Mouse (Mus musculus): ENCODE measurements around the gene Slc37a1. TPM values are rescaled to one million over a fixed set of nuclear protein-coding genes. Genes with fewer than 3 reads are reported as not detected.

Slc37a1 gene
- 7.2 and 7.7 TPM in 2 replicates for polyA plus RNA-seq (2012; rRNA removed)

DNA sequence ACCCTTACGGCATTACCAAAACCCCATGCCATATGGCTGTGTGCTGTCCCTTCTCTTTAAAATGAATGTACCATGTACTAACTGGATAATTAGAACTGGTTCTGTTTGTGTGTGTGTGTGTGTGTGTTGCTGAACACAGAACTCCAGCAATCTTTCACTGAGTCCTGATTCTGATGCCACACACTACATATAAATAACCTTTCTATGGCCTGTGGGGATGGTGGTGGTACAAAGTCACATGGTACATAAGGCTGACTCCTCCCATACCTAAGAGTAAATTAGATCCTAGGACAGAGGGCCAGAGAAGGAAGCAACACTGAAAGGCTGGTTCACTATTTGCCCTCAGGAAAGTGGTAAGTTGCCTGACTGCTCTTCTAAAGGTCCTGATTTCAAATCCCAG is at the start of gene Slc37a1:
Gene Slc37a1 (plus strand): TSS at position 301 of the 400 bp plus-strand sequence.
- no peaks in the 10 kb centered on the region for H3K36me3 ChIP-seq (ENCODE audit: control insufficient read depth, insufficient read depth, low read length)
- H3K4me1 ChIP-seq (ENCODE audit: control insufficient read depth, insufficient read depth, low read length): peaks cover 2% of the 10 kb centered on the region; the same call in 1 of the 2 replicates
- H3K27me3 ChIP-seq (ENCODE audit: control insufficient read depth, insufficient read depth, low read length): no peaks in the 10 kb centered on the region
- no peak within 1 kb of the TSS for H3K27ac ChIP-seq (ENCODE audit: control insufficient read depth, insufficient read depth, low read depth, low read length)
- H3K4me3 ChIP-seq (ENCODE audit: control insufficient read depth, low read depth, low read length): no peak within 1 kb of the TSS
- TF ChIP-seq CTCF (IDR thresholded peaks at IDR 0.05; ENCODE audit: control insufficient read depth, insufficient read depth, insufficient replicate concordance, low read depth, low read length): no peak
- TF ChIP-seq POLR2A (IDR thresholded peaks at IDR 0.05; ENCODE audit: control insufficient read depth, low read depth, low read length): no peak

- no peaks in the 10 kb centered on the region for H3K36me3 ChIP-seq (ENCODE audit: control insufficient read depth, insufficient read depth, low read length)
- no peaks in the 10 kb centered on the region for H3K4me1 ChIP-seq (ENCODE audit: control insufficient read depth, insufficient read depth, low read length)
- no peak for TF ChIP-seq CTCF (IDR thresholded peaks at IDR 0.05; ENCODE audit: control insufficient read depth, insufficient read depth, insufficient replicate concordance, low read depth, low read length)
- no peak for TF ChIP-seq POLR2A (IDR thresholded peaks at IDR 0.05; ENCODE audit: control insufficient read depth, low read depth, low read length)
- H3K27me3 ChIP-seq (ENCODE audit: control insufficient read depth, insufficient read depth, low read length): no peaks in the 10 kb centered on the region
- no peak overlapping the region for H3K4me3 ChIP-seq (ENCODE audit: control insufficient read depth, low read depth, low read length)
- no peak overlapping the region for H3K27ac ChIP-seq (ENCODE audit: control insufficient read depth, insufficient read depth, low read depth, low read length)
Observed at GRCm38 (mm10) chr17:31238234-31239020, 48.2 kb upstream of the Slc37a1 start.

DNA sequence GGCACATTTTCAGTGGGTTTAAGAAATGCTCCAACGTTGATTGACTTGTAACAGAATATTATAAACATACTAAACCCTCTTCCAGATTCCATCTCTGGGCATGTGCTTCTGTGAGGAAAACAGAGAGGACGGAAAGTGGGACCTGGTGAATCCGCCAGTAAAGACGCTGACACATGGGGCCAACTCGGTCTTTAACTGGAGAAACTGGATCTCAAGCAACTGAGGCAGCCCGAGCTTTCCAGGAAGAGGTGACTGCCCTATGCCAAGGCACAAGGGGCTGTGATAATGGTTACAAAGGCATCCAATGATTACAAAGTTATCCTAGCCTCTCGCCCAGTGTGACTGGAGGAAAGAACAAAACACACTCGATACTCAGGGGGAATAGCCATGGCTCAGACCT is 45.4 kb upstream of the Slc37a1 start:
- H3K27me3 ChIP-seq (ENCODE audit: control insufficient read depth, insufficient read depth, low read length): no peaks in the 10 kb centered on the region
- no peaks in the 10 kb centered on the region for H3K4me1 ChIP-seq (ENCODE audit: control insufficient read depth, insufficient read depth, low read length)
- no peaks in the 10 kb centered on the region for H3K36me3 ChIP-seq (ENCODE audit: control insufficient read depth, insufficient read depth, low read length)
- H3K4me3 ChIP-seq (ENCODE audit: control insufficient read depth, low read depth, low read length): no peak overlapping the region
- H3K27ac ChIP-seq (ENCODE audit: control insufficient read depth, insufficient read depth, low read depth, low read length): no peak overlapping the region
- TF ChIP-seq CTCF (IDR thresholded peaks at IDR 0.05; ENCODE audit: control insufficient read depth, insufficient read depth, insufficient replicate concordance, low read depth, low read length) (no peak), POLR2A (IDR thresholded peaks at IDR 0.05; ENCODE audit: control insufficient read depth, low read depth, low read length) (no peak)

DNA sequence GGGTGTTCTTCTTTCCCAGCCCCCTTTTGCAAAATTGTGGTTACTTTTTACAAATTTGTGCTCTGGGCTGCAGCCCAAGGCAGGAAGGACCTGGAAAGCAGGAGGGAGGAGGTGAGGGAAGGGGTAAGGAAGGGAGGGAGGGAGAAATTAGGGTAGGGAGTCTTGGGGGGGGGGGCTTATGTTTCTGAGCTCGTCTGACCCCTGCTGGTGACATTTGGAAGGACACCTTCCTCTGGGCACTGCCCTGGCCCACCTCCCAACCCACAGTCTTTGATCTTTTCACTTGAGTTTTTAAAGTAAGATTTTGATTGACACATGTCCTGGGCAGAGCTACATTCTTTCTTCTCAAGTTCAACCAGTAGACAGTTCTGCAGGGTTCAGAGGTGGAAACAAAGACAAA is 43.8 kb upstream of the Slc37a1 start:
- peak; percentile 44; the same call in 1 of the 2 replicates for TF ChIP-seq CTCF (IDR thresholded peaks at IDR 0.05; ENCODE audit: control insufficient read depth, insufficient read depth, insufficient replicate concordance, low read depth, low read length)
- TF ChIP-seq POLR2A (IDR thresholded peaks at IDR 0.05; ENCODE audit: control insufficient read depth, low read depth, low read length): no peak
- Histone ChIP-seq H3K27me3 (ENCODE audit: control insufficient read depth, insufficient read depth, low read length) (no peaks in the 10 kb centered on the region), H3K4me3 (ENCODE audit: control insufficient read depth, low read depth, low read length) (no peak overlapping the region), H3K27ac (ENCODE audit: control insufficient read depth, insufficient read depth, low read depth, low read length) (no peak overlapping the region), H3K4me1 (ENCODE audit: control insufficient read depth, insufficient read depth, low read length) (peaks cover 6% of the 10 kb centered on the region), H3K36me3 (ENCODE audit: control insufficient read depth, insufficient read depth, low read length) (no peaks in the 10 kb centered on the region)

DNA sequence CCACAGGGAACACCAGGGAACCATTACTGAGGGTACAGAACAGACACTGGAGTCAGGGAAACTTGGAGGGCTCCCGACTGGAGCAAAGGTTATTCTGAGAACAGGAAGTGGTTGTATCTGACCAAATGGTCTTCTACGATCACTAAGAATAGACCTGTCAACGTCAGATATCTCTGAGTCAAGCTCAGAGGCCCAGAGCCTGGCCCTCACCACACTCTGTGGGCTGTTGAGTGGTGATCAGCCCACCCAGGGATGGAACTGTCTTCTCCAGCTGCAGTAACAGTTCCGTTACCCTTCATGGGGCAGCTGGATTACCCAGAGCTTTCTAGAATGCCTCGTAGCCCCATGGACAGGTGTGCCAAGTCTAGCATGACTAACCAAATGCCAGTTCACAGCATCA is 41.3 kb upstream of the Slc37a1 start:
- Histone ChIP-seq H3K27ac (ENCODE audit: control insufficient read depth, insufficient read depth, low read depth, low read length) (no peak overlapping the region), H3K27me3 (ENCODE audit: control insufficient read depth, insufficient read depth, low read length) (no peaks in the 10 kb centered on the region), H3K36me3 (ENCODE audit: control insufficient read depth, insufficient read depth, low read length) (no peaks in the 10 kb centered on the region), H3K4me3 (ENCODE audit: control insufficient read depth, low read depth, low read length) (no peak overlapping the region), H3K4me1 (ENCODE audit: control insufficient read depth, insufficient read depth, low read length) (peaks cover 8% of the 10 kb centered on the region)
- TF ChIP-seq POLR2A (IDR thresholded peaks at IDR 0.05; ENCODE audit: control insufficient read depth, low read depth, low read length) (no peak), CTCF (IDR thresholded peaks at IDR 0.05; ENCODE audit: control insufficient read depth, insufficient read depth, insufficient replicate concordance, low read depth, low read length) (no peak)

- H3K27ac ChIP-seq (ENCODE audit: control insufficient read depth, insufficient read depth, low read depth, low read length): no peak overlapping the region; the same call in 1 of the 2 replicates
- TF ChIP-seq CTCF (IDR thresholded peaks at IDR 0.05; ENCODE audit: control insufficient read depth, insufficient read depth, insufficient replicate concordance, low read depth, low read length) (no peak), POLR2A (IDR thresholded peaks at IDR 0.05; ENCODE audit: control insufficient read depth, low read depth, low read length) (no peak)
Observed at GRCm38 (mm10) chr17:31247144-31247543, 39.4 kb upstream of the Slc37a1 start.

GRCm38 (mm10) chr17:31253951-31254350 is 32.6 kb upstream of the Slc37a1 start:
- H3K27ac ChIP-seq (ENCODE audit: control insufficient read depth, insufficient read depth, low read depth, low read length): no peak overlapping the region
- no peaks in the 10 kb centered on the region for H3K27me3 ChIP-seq (ENCODE audit: control insufficient read depth, insufficient read depth, low read length)
- no peaks in the 10 kb centered on the region for H3K36me3 ChIP-seq (ENCODE audit: control insufficient read depth, insufficient read depth, low read length)
- no peak overlapping the region for H3K4me3 ChIP-seq (ENCODE audit: control insufficient read depth, low read depth, low read length)
- TF ChIP-seq POLR2A (IDR thresholded peaks at IDR 0.05; ENCODE audit: control insufficient read depth, low read depth, low read length) (no peak), CTCF (IDR thresholded peaks at IDR 0.05; ENCODE audit: control insufficient read depth, insufficient read depth, insufficient replicate concordance, low read depth, low read length) (no peak)
- peaks cover 5% of the 10 kb centered on the region for H3K4me1 ChIP-seq (ENCODE audit: control insufficient read depth, insufficient read depth, low read length)

More at GRCm38 (mm10) chr17:31247144-31247543, 39.4 kb upstream of the Slc37a1 start:
- H3K36me3 ChIP-seq (ENCODE audit: control insufficient read depth, insufficient read depth, low read length): no peaks in the 10 kb centered on the region
- H3K27me3 ChIP-seq (ENCODE audit: control insufficient read depth, insufficient read depth, low read length): no peaks in the 10 kb centered on the region
- H3K4me3 ChIP-seq (ENCODE audit: control insufficient read depth, low read depth, low read length): no peak overlapping the region
- H3K4me1 ChIP-seq (ENCODE audit: control insufficient read depth, insufficient read depth, low read length): peaks cover 12% of the 10 kb centered on the region

All from testis, adult 2 months (tissue).